Mouse (Mus musculus) layer of hippocampus, adult 8-10 months (tissue): ENCODE measurements around the gene Ofd1. TPM values are rescaled to one million over a fixed set of nuclear protein-coding genes. Genes with fewer than 3 reads are reported as not detected.

Experiments used
- DNase-seq, 2 experiments: peaks; one replicate each; pipeline ENCODE4 v3.0.0; 2022; ENCODE audit warnings: low spot score in 2 of 2
- total RNA-seq, 4 experiments: library from RNA; stranded (reverse); gene quantifications; 2 replicates each; pipeline ENCODE4 v1.2.4; 2022

The Ofd1 gene
- total RNA-seq = 1 to 10 TPM; 4.5 to 6.6 (median 5.7) TPM

GRCm38 (mm10) chrX:166440616-166441063, at the start of gene Ofd1:
Gene Ofd1 (minus strand): TSS chrX:166440704.
- DNase-seq = peak; percentile 77 to 86

GRCm38 (mm10) chrX:166479365-166479983, 39.0 kb upstream of the Ofd1 start, which contains the start of gene Rab9:
Gene Rab9 (minus strand): TSS chrX:166479867.
- peak; percentile 79 to 82 for DNase-seq

GRCm38 (mm10) chrX:166478631-166479364, 38.3 kb upstream of the Ofd1 start:
- DNase-seq = peak in 1 of 2 experiments; percentile 3

- DNase-seq = no peak
Measured at GRCm38 (mm10) chrX:166477393-166477792, 36.9 kb upstream of the Ofd1 start.

- DNase-seq = no peak
Measured at GRCm38 (mm10) chrX:166472612-166473011, 32.1 kb upstream of the Ofd1 start.

- no peak for DNase-seq
Measured at GRCm38 (mm10) chrX:166468321-166468720, 27.8 kb upstream of the Ofd1 start.

GRCm38 (mm10) chrX:166455525-166455924, 15.0 kb upstream of the Ofd1 start:
- no peak for DNase-seq

GRCm38 (mm10) chrX:166454331-166454730, 13.8 kb upstream of the Ofd1 start:
- no peak for DNase-seq

- no peak for DNase-seq
Measured at GRCm38 (mm10) chrX:166453532-166453931, 13.0 kb upstream of the Ofd1 start.

- DNase-seq = no peak
Measured at GRCm38 (mm10) chrX:166444552-166444951, 4.0 kb upstream of the Ofd1 start.

GRCm38 (mm10) chrX:166440036-166440615, 378 bp downstream of the Ofd1 start, which contains the start of gene Trappc2:
Gene Trappc2 (plus strand): TSS chrX:166440574.
- DNase-seq = peak in 1 of 2 experiments; percentile 3

- no peak for DNase-seq
Measured at GRCm38 (mm10) chrX:166434812-166435211, 5.7 kb downstream of the Ofd1 start.

- no peak for DNase-seq
Measured at GRCm38 (mm10) chrX:166416196-166416595, 24.3 kb downstream of the Ofd1 start.

GRCm38 (mm10) chrX:166407865-166408264, 32.6 kb downstream of the Ofd1 start:
- no peak for DNase-seq

GRCm38 (mm10) chrX:166393753-166394152, 46.8 kb downstream of the Ofd1 start:
- no peak for DNase-seq

- DNase-seq = no peak
Measured at GRCm38 (mm10) chrX:166386656-166387055, 53.8 kb downstream of the Ofd1 start.

GRCm38 (mm10) chrX:166384935-166385334, 55.6 kb downstream of the Ofd1 start:
- DNase-seq = no peak

- DNase-seq = no peak
Measured at GRCm38 (mm10) chrX:166383606-166384005, 56.9 kb downstream of the Ofd1 start.

- DNase-seq = no peak
Measured at GRCm38 (mm10) chrX:166378652-166379051, 61.9 kb downstream of the Ofd1 start.

GRCm38 (mm10) chrX:166376681-166377328, 63.7 kb downstream of the Ofd1 start:
- DNase-seq = no peak

- peak in 1 of 2 experiments; percentile 24 for DNase-seq
Measured at GRCm38 (mm10) chrX:166365458-166366213, 74.9 kb downstream of the Ofd1 start.
